Mouse (Mus musculus): Measurements from ENCODE around the gene Fetub.

DNA sequence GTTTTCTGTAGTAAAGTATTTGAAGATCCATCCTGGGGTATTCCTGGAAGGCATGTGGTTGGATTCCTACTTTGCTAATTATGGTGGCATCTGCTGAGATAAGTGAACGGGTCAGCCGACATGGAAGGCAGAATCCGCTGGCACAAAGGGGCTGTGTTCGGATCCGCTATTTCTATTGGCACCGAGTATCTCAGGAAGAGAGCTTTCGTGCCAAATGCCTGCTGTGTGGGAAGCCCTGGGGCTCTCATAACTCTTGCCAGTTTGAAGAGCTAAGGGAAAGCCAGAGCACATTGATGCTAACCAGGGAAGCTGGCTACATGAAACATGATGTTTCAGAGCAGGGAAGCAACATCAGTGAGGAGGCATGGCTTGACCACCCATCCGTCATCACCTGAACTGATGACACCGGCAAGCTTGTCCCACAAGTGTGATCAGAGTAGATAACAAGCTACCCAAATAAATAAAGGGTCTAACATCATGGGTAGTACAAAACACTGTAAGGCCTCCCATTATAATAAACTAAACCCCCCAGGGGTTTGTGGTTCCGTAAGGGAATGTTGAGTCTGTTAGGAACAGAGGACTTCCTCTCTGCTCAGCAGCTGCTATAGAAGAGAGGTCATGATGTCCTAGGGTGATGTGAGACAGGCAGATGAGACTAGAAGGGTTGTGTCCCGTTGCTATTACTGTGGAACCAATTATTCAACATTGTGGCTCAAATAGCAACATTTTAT, 40.3 kb upstream of the Fetub start:
- no peak for TF ChIP-seq POLR2A (IDR thresholded peaks at IDR 0.05; ENCODE audit: control insufficient read depth, extremely low read depth, insufficient read depth, low read length, poor library complexity)
- TF ChIP-seq CTCF (IDR thresholded peaks at IDR 0.05; ENCODE audit: borderline replicate concordance, control insufficient read depth, extremely low read depth, insufficient read depth, low read length, poor library complexity), result no peak
